Mouse (Mus musculus): ENCODE data around the gene Hspa1l.

GRCm38 (mm10) chr17:34953258-34953657 lies 19.2 kb upstream of the Hspa1l start:
- TF ChIP-seq CTCF (conservative IDR thresholded peaks at IDR 0.05; ENCODE audit: low read length) (no peak), POU5F1 (IDR thresholded peaks at IDR 0.05; ENCODE audit: borderline replicate concordance, low read length) (no peak), NANOG (IDR thresholded peaks at IDR 0.05; ENCODE audit: borderline replicate concordance, low read length) (no peak)
